Mouse (Mus musculus) R1 (cell line): ENCODE measurements around the gene Slc48a1.

ENCODE experiments used
- DNase-seq: peaks from one replicate; pipeline ENCODE4 v3.0.0-alpha.2; 2018; ENCODE audit warnings: low read depth, low spot score

Slc48a1 gene

GRCm38 (mm10) chr15:97781961-97782748 lies 3.8 kb downstream of the Slc48a1 start:
- peak; percentile 61 for DNase-seq

- peak; percentile 90 for DNase-seq
Measured at GRCm38 (mm10) chr15:97782749-97783105, 4.4 kb downstream of the Slc48a1 start.

GRCm38 (mm10) chr15:97784092-97784559 lies 5.8 kb downstream of the Slc48a1 start:
- peak; percentile 84 for DNase-seq

GRCm38 (mm10) chr15:97784561-97785161 lies 6.3 kb downstream of the Slc48a1 start:
- no peak for DNase-seq

- no peak for DNase-seq
Measured at GRCm38 (mm10) chr15:97785731-97786411, 7.6 kb downstream of the Slc48a1 start.

GRCm38 (mm10) chr15:97786412-97787112 lies 8.2 kb downstream of the Slc48a1 start:
- peak; percentile 57 for DNase-seq

- no peak for DNase-seq
Measured at GRCm38 (mm10) chr15:97787148-97787798, 9.0 kb downstream of the Slc48a1 start.

GRCm38 (mm10) chr15:97787799-97788667 lies 9.7 kb downstream of the Slc48a1 start:
- peak; percentile 91 for DNase-seq

GRCm38 (mm10) chr15:97788821-97789220 lies 10.5 kb downstream of the Slc48a1 start:
- no peak for DNase-seq

- peak; percentile 75 for DNase-seq
Measured at GRCm38 (mm10) chr15:97789761-97790505, 11.6 kb downstream of the Slc48a1 start.

GRCm38 (mm10) chr15:97791126-97791700 lies 12.9 kb downstream of the Slc48a1 start:
- no peak for DNase-seq

- DNase-seq, result no peak
Measured at GRCm38 (mm10) chr15:97793386-97794153, 15.2 kb downstream of the Slc48a1 start.

GRCm38 (mm10) chr15:97794268-97794667 lies 15.9 kb downstream of the Slc48a1 start:
- DNase-seq, result peak; percentile 60

GRCm38 (mm10) chr15:97795559-97796235 lies 17.4 kb downstream of the Slc48a1 start:
- DNase-seq, result no peak

GRCm38 (mm10) chr15:97796674-97797310 lies 18.5 kb downstream of the Slc48a1 start:
- DNase-seq, result no peak

GRCm38 (mm10) chr15:97798134-97798533 lies 19.8 kb downstream of the Slc48a1 start:
- DNase-seq, result peak; percentile 81

GRCm38 (mm10) chr15:97799446-97799845 lies 21.1 kb downstream of the Slc48a1 start:
- DNase-seq, result no peak
